Mouse (Mus musculus) midbrain, embryonic 11.5 days (tissue): ENCODE results near the gene Cplx2. TPM values are rescaled to one million over a fixed set of nuclear protein-coding genes. Genes with fewer than 3 reads are reported as not detected.

ENCODE experiments used
- ATAC-seq: fragments of 200-750 bp; cut with Nextera tagmentation; 2 replicates; pipeline ENCODE4 v1.8.0; 2017; ENCODE audit warnings: moderate TSS enrichment, moderate library complexity; ENCODE audit not compliant: low FRiP score
- DNase-seq: peaks from one replicate; pipeline ENCODE4 v3.0.0; 2015; ENCODE audit warnings: low spot score; ENCODE audit errors: missing footprints
- H3K27ac ChIP-seq: fragments of 300-500 bp; sonication (generic); 2 replicates; pipeline ENCODE4 v1.5.1; 2014; ENCODE audit warnings: low read depth, low read length
- H3K27me3 ChIP-seq: fragments of 300-500 bp; sonication (generic); 2 replicates; pipeline ENCODE4 v1.6.1; 2014; ENCODE audit warnings: mild to moderate bottlenecking, low read length, moderate library complexity, mixed read lengths; ENCODE audit not compliant: control insufficient read depth, insufficient read depth
- H3K36me3 ChIP-seq: fragments of 300-500 bp; sonication (generic); 2 replicates; pipeline ENCODE4 v1.6.1; 2014; ENCODE audit warnings: mild to moderate bottlenecking, low read length, moderate library complexity, mixed read lengths; ENCODE audit not compliant: control insufficient read depth, insufficient read depth
- H3K4me1 ChIP-seq: fragments of 300-500 bp; sonication (generic); 2 replicates; pipeline ENCODE4 v1.6.1; 2014; ENCODE audit warnings: low read length; ENCODE audit not compliant: control insufficient read depth, insufficient read depth
- H3K4me2 ChIP-seq: fragments of 300-500 bp; sonication (generic); 2 replicates; pipeline ENCODE4 v1.6.1; 2014; ENCODE audit warnings: mild to moderate bottlenecking, moderate library complexity
- H3K4me3 ChIP-seq: fragments of 300-500 bp; sonication (generic); 2 replicates; pipeline ENCODE4 v1.5.1; 2014; ENCODE audit warnings: low read depth, low read length
- H3K9ac ChIP-seq: fragments of 300-500 bp; sonication (generic); 2 replicates; pipeline ENCODE4 v1.6.1; 2014; ENCODE audit warnings: low read length
- H3K9me3 ChIP-seq: fragments of 300-500 bp; sonication (generic); 2 replicates; pipeline ENCODE4 v1.6.1; 2016; ENCODE audit warnings: low read length; ENCODE audit not compliant: control insufficient read depth
- WGBS: fragments of 180-500 bp; shearing (Covaris S2); extraction: QIAGEN DNeasy Blood & Tissue Kit; methylation state at CpG from one replicate; pipeline ENCODE4 v1.1.7; 2014; 5-methylcytosine and 5-hydroxymethylcytosine counted together
- polyA plus RNA-seq: library from polyadenylated mRNA; unstranded; fragments of >200 nt; fragmentation: Nextera tagmentation; extraction: Ambion mirVana; gene quantifications from 2 replicates; pipeline ENCODE4 v1.2.1, GENCODE M21; 2014

Cplx2 gene
- 14.7 and 14.8 TPM in 2 replicates for polyA plus RNA-seq

DNA sequence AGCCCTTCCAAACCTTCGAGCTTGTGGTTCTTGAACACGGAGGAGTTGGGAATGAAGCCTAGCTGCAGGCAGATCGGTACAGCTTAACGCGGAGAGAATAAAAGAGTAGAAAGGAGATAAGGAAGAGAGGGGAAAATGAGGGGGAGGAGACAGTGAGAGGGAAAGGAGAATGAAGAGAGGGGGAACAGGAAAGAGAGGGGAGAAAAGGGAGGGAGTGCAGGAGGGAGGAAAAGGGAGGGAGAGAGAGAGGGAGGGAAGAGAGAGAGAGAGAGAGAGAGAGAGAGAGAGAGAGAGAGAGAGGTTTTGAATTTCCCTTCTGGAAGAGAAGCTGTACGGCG, at the start of gene Cplx2:
Cplx2 (plus strand) TSS at position 301 of the 338 bp plus-strand sequence.
- WGBS: 2% methylated on average over 7 of the region's 7 CpGs
- H3K9ac ChIP-seq: peak within 1 kb of the TSS; percentile 71
- H3K36me3 ChIP-seq: no peaks in the 10 kb centered on the region
- H3K4me3 ChIP-seq: peak within 1 kb of the TSS; percentile 41
- ATAC-seq (no peak), DNase-seq (no peak)
- peak within 1 kb of the TSS; percentile 51 for H3K27ac ChIP-seq
- peak within 1 kb of the TSS; percentile 70 for H3K4me2 ChIP-seq
- H3K4me1 ChIP-seq: peaks cover 19% of the 10 kb centered on the region
- no peaks in the 10 kb centered on the region for H3K9me3 ChIP-seq
- H3K27me3 ChIP-seq: peaks cover 16% of the 10 kb centered on the region

GRCm38 (mm10) chr13:54322396-54323306, 48.5 kb upstream of the Cplx2 start:
- peaks cover 22% of the 10 kb centered on the region for H3K4me1 ChIP-seq

DNA sequence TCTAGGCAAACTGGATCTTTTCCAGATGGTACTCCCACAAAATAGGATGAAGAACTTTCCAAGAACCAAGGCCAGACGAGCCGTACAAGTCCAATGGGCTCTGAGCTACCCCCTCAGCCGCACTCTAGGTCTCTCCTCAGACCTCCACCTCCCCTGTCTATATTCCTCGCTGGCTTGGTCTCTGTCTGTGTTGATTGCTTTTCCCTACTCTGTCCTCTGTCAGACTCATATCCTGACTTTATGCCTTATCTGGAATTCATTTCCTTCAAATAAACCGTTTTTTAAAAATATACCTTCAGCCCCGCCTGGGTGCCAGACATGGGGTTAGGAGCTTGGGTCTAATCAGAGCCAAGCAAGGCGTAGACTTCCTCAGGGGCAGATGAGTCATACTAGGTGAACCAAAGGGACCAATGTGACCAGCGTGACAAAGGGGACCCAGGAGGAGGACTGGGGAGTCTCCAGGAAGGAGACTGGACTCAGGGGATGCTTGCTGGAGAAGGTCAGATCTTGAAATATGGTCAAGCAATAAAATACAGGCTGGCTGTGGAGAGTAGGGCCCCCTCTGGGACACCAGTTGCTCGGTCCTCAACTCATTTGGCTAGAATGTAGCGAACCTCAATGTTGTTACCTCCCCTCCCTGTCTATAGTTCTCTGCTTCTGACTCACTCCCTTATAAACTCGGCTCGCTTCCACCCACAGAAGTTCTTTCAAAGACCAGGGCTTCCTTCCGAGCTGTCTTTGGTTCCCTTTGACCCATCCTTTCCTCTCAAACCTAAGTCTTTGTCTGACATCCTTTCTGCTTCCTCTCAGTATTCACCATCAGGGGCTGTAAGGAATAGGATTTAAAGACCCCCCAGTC, 47.6 kb upstream of the Cplx2 start:
- no peaks in the 10 kb centered on the region for H3K9me3 ChIP-seq
- ATAC-seq: no peak
- 71% methylated on average over 13 of the region's 13 CpGs for WGBS
- H3K4me1 ChIP-seq: peaks cover 29% of the 10 kb centered on the region
- no peak overlapping the region for H3K4me3 ChIP-seq
- no peak for DNase-seq
- no peak overlapping the region for H3K9ac ChIP-seq
- H3K4me2 ChIP-seq: no peak overlapping the region
- peak overlapping the region; percentile 28 for H3K27ac ChIP-seq
- no peaks in the 10 kb centered on the region for H3K36me3 ChIP-seq
- H3K27me3 ChIP-seq: no peaks in the 10 kb centered on the region

More at GRCm38 (mm10) chr13:54322396-54323306, 48.5 kb upstream of the Cplx2 start:
- Histone ChIP-seq H3K4me2 (no peak overlapping the region), H3K36me3 (no peaks in the 10 kb centered on the region; the same call in 1 of the 2 replicates), H3K9ac (no peak overlapping the region), H3K9me3 (no peaks in the 10 kb centered on the region), H3K4me3 (no peak overlapping the region), H3K27ac (peak overlapping the region; percentile 28; the same call in 1 of the 2 replicates), H3K27me3 (no peaks in the 10 kb centered on the region)
- 15% methylated on average over 19 of the region's 19 CpGs for WGBS
- ATAC-seq (peak; percentile 42), DNase-seq (peak; percentile 91)

GRCm38 (mm10) chr13:54324178-54324577, 47.0 kb upstream of the Cplx2 start:
- ATAC-seq: no peak
- DNase-seq: no peak
- Histone ChIP-seq H3K4me2 (no peak overlapping the region), H3K27me3 (no peaks in the 10 kb centered on the region), H3K4me3 (no peak overlapping the region), H3K36me3 (no peaks in the 10 kb centered on the region), H3K9ac (0 out of 2 replicates have a peak overlapping the region, but pooled peaks have one; percentile 11), H3K27ac (peak overlapping the region; percentile 28), H3K4me1 (peaks cover 33% of the 10 kb centered on the region), H3K9me3 (no peaks in the 10 kb centered on the region)
- WGBS: 48% methylated on average over 2 of the region's 2 CpGs

DNA sequence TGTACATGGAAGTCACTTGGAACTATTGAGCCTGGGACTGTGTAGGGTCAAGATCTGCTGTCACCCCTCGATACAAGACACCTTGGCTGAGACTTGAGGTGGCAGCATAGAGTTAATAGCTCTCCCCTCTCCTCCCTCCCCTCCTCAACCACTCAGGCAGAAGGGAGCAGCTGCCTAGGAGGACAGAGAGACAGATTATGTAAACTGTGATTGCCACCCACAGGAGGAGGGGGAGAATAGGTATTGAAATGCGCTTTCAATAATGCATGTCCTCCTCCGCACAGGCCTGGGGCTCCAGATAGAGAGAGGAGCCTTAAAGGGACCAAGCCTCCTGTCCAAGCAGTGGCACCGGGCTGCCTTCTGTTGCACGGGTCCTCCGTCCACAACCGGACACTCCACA, 45.3 kb upstream of the Cplx2 start:
- WGBS: 40% methylated on average over 7 of the region's 7 CpGs

GRCm38 (mm10) chr13:54326686-54327447, 44.3 kb upstream of the Cplx2 start:
- Histone ChIP-seq H3K4me1 (peaks cover 46% of the 10 kb centered on the region), H3K27ac (no peak overlapping the region), H3K27me3 (no peaks in the 10 kb centered on the region), H3K9me3 (no peaks in the 10 kb centered on the region), H3K9ac (no peak overlapping the region), H3K36me3 (no peaks in the 10 kb centered on the region), H3K4me2 (no peak overlapping the region), H3K4me3 (no peak overlapping the region)
- DNase-seq (peak; percentile 81), ATAC-seq (no peak)
- WGBS: 94% methylated on average over 6 of the region's 6 CpGs

More for the DNA sequence above, 45.3 kb upstream of the Cplx2 start:
- no peaks in the 10 kb centered on the region for H3K9me3 ChIP-seq
- H3K4me2 ChIP-seq: no peak overlapping the region
- H3K27me3 ChIP-seq: no peaks in the 10 kb centered on the region
- no peaks in the 10 kb centered on the region for H3K36me3 ChIP-seq
- peaks cover 41% of the 10 kb centered on the region for H3K4me1 ChIP-seq
- H3K27ac ChIP-seq: peak overlapping the region; percentile 49
- peak; percentile 89 for DNase-seq
- H3K4me3 ChIP-seq: no peak overlapping the region
- H3K9ac ChIP-seq: no peak overlapping the region
- ATAC-seq: peak; percentile 70

- Histone ChIP-seq H3K4me2 (no peak overlapping the region), H3K36me3 (no peaks in the 10 kb centered on the region), H3K4me3 (no peak overlapping the region), H3K27ac (peak overlapping the region; percentile 48), H3K4me1 (peaks cover 56% of the 10 kb centered on the region), H3K9me3 (no peaks in the 10 kb centered on the region), H3K9ac (peak overlapping the region; percentile 22; the same call in 1 of the 2 replicates), H3K27me3 (no peaks in the 10 kb centered on the region)
- WGBS: 48% methylated on average over 1 of the region's 1 CpGs
- ATAC-seq (no peak), DNase-seq (no peak)
Observed at GRCm38 (mm10) chr13:54328029-54328428, 43.1 kb upstream of the Cplx2 start.

DNA sequence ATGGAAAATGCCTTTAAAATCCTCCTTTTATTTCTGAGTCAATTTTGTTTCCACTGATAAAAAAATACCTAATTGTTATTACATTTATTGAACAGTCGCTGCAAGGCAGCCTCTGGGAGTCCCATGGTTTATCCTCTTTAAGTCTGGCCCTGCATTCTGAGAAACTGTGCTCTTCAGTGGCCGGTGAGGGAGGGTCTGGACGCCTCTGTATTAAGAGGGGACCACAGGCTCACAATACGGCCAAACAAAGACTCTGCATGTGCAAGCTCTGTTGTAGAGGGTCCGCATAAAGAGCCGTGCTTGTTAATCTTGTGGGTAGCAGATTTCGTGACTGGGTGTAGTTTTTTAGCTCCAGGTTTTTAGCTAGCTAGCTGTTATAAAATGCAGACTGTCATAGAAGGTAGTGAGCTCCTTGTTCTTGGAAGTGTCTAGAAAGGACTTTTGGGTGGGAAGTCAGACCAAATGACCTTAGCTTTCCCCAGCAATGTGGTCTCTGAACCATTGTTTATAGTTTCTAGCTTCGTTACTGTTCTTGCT, 42.1 kb upstream of the Cplx2 start:
- Histone ChIP-seq H3K36me3 (no peaks in the 10 kb centered on the region), H3K4me3 (no peak overlapping the region), H3K9me3 (no peaks in the 10 kb centered on the region), H3K9ac (no peak overlapping the region), H3K27ac (peak overlapping the region; percentile 77), H3K4me1 (peaks cover 53% of the 10 kb centered on the region), H3K4me2 (no peak overlapping the region), H3K27me3 (no peaks in the 10 kb centered on the region)
- peak; percentile 93 for DNase-seq
- 13% methylated on average over 8 of the region's 8 CpGs for WGBS
- 0 out of 2 replicates have a peak, but pooled peaks have one; percentile 43 for ATAC-seq
